In the genomic region with DNA sequence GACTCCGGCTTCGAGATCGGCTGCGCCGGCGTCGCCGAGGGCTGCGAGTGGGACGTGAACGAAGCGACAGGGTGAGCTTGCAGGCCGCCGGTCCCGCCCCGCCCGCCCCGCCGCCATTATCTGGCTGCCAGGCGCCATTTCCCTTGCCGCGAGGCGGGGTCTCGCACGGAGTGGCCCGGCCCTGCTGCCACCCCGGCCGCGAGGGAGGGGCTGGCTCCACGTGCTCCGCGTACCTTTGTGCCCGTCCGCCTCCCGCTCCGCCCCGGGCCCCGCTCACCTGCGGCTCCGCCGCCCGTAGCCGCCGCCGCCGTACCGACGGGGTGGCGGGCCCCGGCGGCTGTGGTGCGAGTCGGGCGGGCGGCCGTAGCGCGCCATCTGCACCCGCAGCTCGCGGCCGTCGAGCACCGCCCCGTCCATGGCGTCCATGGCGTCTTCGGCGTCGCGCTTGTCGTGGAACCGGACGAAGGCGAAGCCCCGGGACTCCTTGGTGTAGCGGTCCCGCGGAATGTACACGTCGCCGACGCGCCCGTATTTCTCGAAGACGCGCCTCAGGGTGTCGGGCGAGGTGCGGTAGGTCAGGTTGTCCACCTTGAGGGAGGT, we compare ENCODE assay signal across 8 mouse cellular contexts. TPM values are rescaled to one million over a fixed set of nuclear protein-coding genes. Genes with fewer than 3 reads are reported as not detected.
DNase-seq lines count a peak whose midpoint lies in the region; ATAC-seq and TF ChIP-seq lines count a peak whose summit lies in the region.

Mfsd11 (plus strand) TSS at position 150 of the 600 bp plus-strand sequence.

- TF ChIP-seq CTCF in MEL (IDR thresholded peaks at IDR 0.05 in 2 of 3, conservative IDR thresholded peaks at IDR 0.05 in 1 of 3; ENCODE audit: control insufficient read depth in 1 of 3, insufficient read depth in 1 of 3, low read depth in 2 of 3, low read length in 3 of 3, poor library complexity in 1 of 3, severe bottlenecking in 1 of 3), result no peak

- TF ChIP-seq EP300 in MEL (IDR thresholded peaks at IDR 0.05; ENCODE audit: low read depth in 1 of 2, low read length in 2 of 2), result no peak

- peak within 1 kb of the TSS; percentile 100 for H3K9ac ChIP-seq in MEL (ENCODE audit: control insufficient read depth, low read depth, low read length, poor library complexity, severe bottlenecking)
- H3K9ac ChIP-seq in hindbrain, embryonic 12.5 days, result peak within 1 kb of the TSS; percentile 99

- no peak for TF ChIP-seq RAD21 in MEL (IDR thresholded peaks at IDR 0.05; ENCODE audit: low read depth, low read length)

- no peaks in the 10 kb centered on the region for H3K9me3 ChIP-seq in MEL (replicated peaks; ENCODE audit: insufficient read depth, low read length)
- no peaks in the 10 kb centered on the region for H3K9me3 ChIP-seq in hindbrain, embryonic 12.5 days (replicated peaks)

- peaks cover 21 to 38% of the 10 kb centered on the region in 2 experiments for H3K36me3 ChIP-seq in MEL (ENCODE audit: control insufficient read depth in 1 of 2, insufficient read depth in 2 of 2, low read length in 2 of 2)
- peaks cover 29% of the 10 kb centered on the region for H3K36me3 ChIP-seq in hindbrain, embryonic 12.5 days

- WGBS in hindbrain, embryonic 12.5 days, result under 1% methylated on average over 89 of the region's 91 CpGs

- H3K79me2 ChIP-seq in MEL (ENCODE audit: control insufficient read depth, insufficient read depth, low read length, poor library complexity), result peaks cover 49% of the 10 kb centered on the region

- peak within 1 kb of the TSS; percentile 64 for H3K4me2 ChIP-seq in hindbrain, embryonic 12.5 days (replicated peaks)

- peaks cover 8 to 9% of the 10 kb centered on the region in 2 experiments for H3K4me1 ChIP-seq in MEL (ENCODE audit: control insufficient read depth in 1 of 2, insufficient read depth in 2 of 2, low read length in 2 of 2)
- H3K4me1 ChIP-seq in hindbrain, embryonic 12.5 days, result peaks cover 24% of the 10 kb centered on the region

- peak; percentile 55 for ATAC-seq in hindbrain, embryonic 12.5 days (ENCODE audit: low FRiP score)

- H3K27ac ChIP-seq in MEL (ENCODE audit: control insufficient read depth, low read depth, low read length), result peak within 1 kb of the TSS; percentile 100
- H3K27ac ChIP-seq in hindbrain, embryonic 12.5 days, result peak within 1 kb of the TSS; percentile 97

- TF ChIP-seq POLR2A in MEL (IDR thresholded peaks at IDR 0.05; ENCODE audit: control insufficient read depth in 1 of 2, insufficient read depth in 1 of 2, low read depth in 1 of 2, low read length in 2 of 2, poor library complexity in 1 of 2), result no peak

- H3K27me3 ChIP-seq in MEL (ENCODE audit: control insufficient read depth in 1 of 2, insufficient read depth in 2 of 2, low read length in 2 of 2), result no peaks in the 10 kb centered on the region
- H3K27me3 ChIP-seq in hindbrain, embryonic 12.5 days, result no peaks in the 10 kb centered on the region

- H3K4me3 ChIP-seq in MEL (ENCODE audit: control insufficient read depth in 1 of 2, insufficient read depth in 1 of 2, low read depth in 2 of 2, low read length in 2 of 2), result peak within 1 kb of the TSS; percentile 91 to 100
- H3K4me3 ChIP-seq in hindbrain, embryonic 12.5 days, result peak within 1 kb of the TSS; percentile 100

- no peak for DNase-seq in MEL (ENCODE audit: low read depth, low spot score)
- DNase-seq in cerebellum, adult 9-11 months, result peak; percentile 82
- peak; percentile 39 to 66 for DNase-seq in frontal cortex, postnatal 14 days (ENCODE audit: low spot score in 2 of 2)
- DNase-seq in layer of hippocampus, postnatal 25 days (ENCODE audit: extremely low spot score in 1 of 2, low spot score in 1 of 2), result peak; percentile 63 to 65
- peak; percentile 84 for DNase-seq in lung, postnatal 14 days
- DNase-seq in retina, embryonic 14.5 days (ENCODE audit: low spot score), result peak; percentile 69
- DNase-seq in thymus, postnatal 36 days, result peak; percentile 82 to 91

TF ChIP-seq in MEL, 35 proteins besides CTCF, POLR2A, EP300 and RAD21:
- 0 out of 2 replicates have a peak, but pooled peaks have one; percentile 10 for TF ChIP-seq ZC3H11A (IDR thresholded peaks at IDR 0.05; ENCODE audit: low read depth, low read length)
- no peak for TF ChIP-seq HCFC1 (IDR thresholded peaks at IDR 0.05; ENCODE audit: low read depth, low read length)
- TF ChIP-seq CHD1 (IDR thresholded peaks at IDR 0.05; ENCODE audit: low read depth, low read length), result 0 out of 2 replicates have a peak, but pooled peaks have one; percentile 5
- TF ChIP-seq POLR2AphosphoS5 (IDR thresholded peaks at IDR 0.05; ENCODE audit: borderline replicate concordance, low read depth, low read length), result peak; percentile 98; the same call in 1 of the 2 replicates
- peak; percentile 60; the same call in 1 of the 2 replicates for TF ChIP-seq ZMIZ1 (IDR thresholded peaks at IDR 0.05; ENCODE audit: low read depth, low read length)
- TF ChIP-seq JUND (IDR thresholded peaks at IDR 0.05; ENCODE audit: low read depth, low read length), result no peak
- TF ChIP-seq MAX (IDR thresholded peaks at IDR 0.05; ENCODE audit: low read length), result peak; percentile 84
- no peak for TF ChIP-seq CHD2 (IDR thresholded peaks at IDR 0.05; ENCODE audit: low read length)
- no peak for TF ChIP-seq ELF1 (IDR thresholded peaks at IDR 0.05; ENCODE audit: low read depth, low read length)
- no peak for TF ChIP-seq TAL1 (IDR thresholded peaks at IDR 0.05; ENCODE audit: low read length)
- TF ChIP-seq KAT2A (conservative IDR thresholded peaks at IDR 0.05; ENCODE audit: low read depth, low read length), result no peak
- TF ChIP-seq NRF1 (IDR thresholded peaks at IDR 0.05; ENCODE audit: insufficient read depth, low read depth, low read length, poor library complexity, severe bottlenecking), result no peak
- TF ChIP-seq MYC (IDR thresholded peaks at IDR 0.05; ENCODE audit: low read depth, low read length), result 0 out of 2 replicates have a peak, but pooled peaks have one; percentile 3
- TF ChIP-seq MXI1 (IDR thresholded peaks at IDR 0.05; ENCODE audit: low read depth, low read length), result peak; percentile 88
- peak; percentile 6; the same call in 1 of the 2 replicates for TF ChIP-seq SMC3 (IDR thresholded peaks at IDR 0.05; ENCODE audit: low read depth, low read length)
- TF ChIP-seq ZKSCAN1 (IDR thresholded peaks at IDR 0.05; ENCODE audit: low read depth, low read length), result no peak
- no peak for TF ChIP-seq TCF12 (IDR thresholded peaks at IDR 0.05; ENCODE audit: low read depth, low read length)
- TF ChIP-seq MYB (IDR thresholded peaks at IDR 0.05; ENCODE audit: low read depth, low read length), result no peak
- peak; percentile 57; the same call in 1 of the 2 replicates for TF ChIP-seq USF1 (IDR thresholded peaks at IDR 0.05; ENCODE audit: low read depth, low read length)
- TF ChIP-seq MAZ (IDR thresholded peaks at IDR 0.05; ENCODE audit: low read depth, low read length), result peak; percentile 66
- no peak for TF ChIP-seq GABPA (IDR thresholded peaks at IDR 0.05; ENCODE audit: low read depth, low read length)

RNA-seq across cellular contexts. Expression of gene Mfsd11, which starts in this region (rescaled TPM):
- 25.7 and 36.3 TPM in 2 replicates for total RNA-seq in MEL (2012; rRNA removed)
- 10 to 100 TPM in 1 of 2 experiments, not detected in 1; 25.4 TPM for polyA plus RNA-seq in MEL (2012; ENCODE audit: insufficient read depth in 1 of 2, insufficient read length in 2 of 2, low read depth in 1 of 2, low replicate concordance in 2 of 2, missing spikeins in 1 of 2)
- 43.3 and 47.6 TPM in 2 replicates for polyA plus RNA-seq in hindbrain, embryonic 12.5 days (2016; fragmentation: Nextera tagmentation; extraction: Ambion mirVana)
- total RNA-seq in layer of hippocampus, postnatal 25 days (2021), result 10 to 100 TPM; 35.8 to 49.4 TPM
